Mouse (Mus musculus) lung, adult 10 weeks (tissue): ENCODE data around the gene Vmp1. TPM values are rescaled to one million over a fixed set of nuclear protein-coding genes. Genes with fewer than 3 reads are reported as not detected.

ENCODE experiments used
- polyA plus RNA-seq: library from polyadenylated mRNA; stranded (reverse); fragments of 350-450 nt; fragmentation: Illumina TruSeq; extraction: RNeasy Lipid Tissue Mini Kit (QIAGEN cat#74804); gene quantifications from one replicate; pipeline ENCODE4 v1.2.3, GENCODE M21; 2014; ENCODE audit warnings: low read depth, low replicate concordance; ENCODE audit not compliant: insufficient read depth

The Vmp1 gene
- 95.0 TPM for polyA plus RNA-seq

GRCm38 (mm10) chr11:86683395-86684125, at the start of gene Vmp1, which contains the start of gene Ptrh2:
Vmp1 (minus strand) TSS chr11:86683836.
Ptrh2 (plus strand) TSS chr11:86683985.

GRCm38 (mm10) chr11:86544639-86545299, 138.9 kb downstream of the Vmp1 start, which contains the start of the genes Rps6kb1 and Tubd1:
Rps6kb1 (minus strand) TSS chr11:86544805.
Tubd1 (plus strand) TSS chr11:86544991.

Other genes starting within 250 kb of the Vmp1 start
- 16.4 TPM for gene Rnft1, start 199.2 kb downstream of the Vmp1 start, polyA plus RNA-seq
- 9.7 TPM for gene Rps6kb1, start 139.0 kb downstream of the Vmp1 start, polyA plus RNA-seq
- 5.3 TPM for gene Tubd1, start 138.8 kb downstream of the Vmp1 start, polyA plus RNA-seq
- 7.4 TPM for gene Ptrh2, start 149 bp upstream of the Vmp1 start, polyA plus RNA-seq
- 77.9 TPM for gene Cltc, start 73.7 kb upstream of the Vmp1 start, polyA plus RNA-seq
- 16.3 TPM for gene Dhx40, start 123.9 kb upstream of the Vmp1 start, polyA plus RNA-seq